Mouse (Mus musculus): ENCODE measurements around the gene Luc7l3. TPM values are rescaled to one million over a fixed set of nuclear protein-coding genes. Genes with fewer than 3 reads are reported as not detected.

The Luc7l3 gene
- total and polyA plus RNA-seq, 3 experiments = 38.7 to 260 (median 238) TPM

- H3K36me3 ChIP-seq (replicated peaks) = no peaks in the 10 kb centered on the region
- H3K27me3 ChIP-seq (ENCODE audit: insufficient read depth, low read length) = peaks cover 69% of the 10 kb centered on the region
- peaks cover 8% of the 10 kb centered on the region for H3K4me1 ChIP-seq (ENCODE audit: insufficient read depth, low read depth, low read length)
- no peaks in the 10 kb centered on the region for H3K9me3 ChIP-seq (replicated peaks)
- no peak overlapping the region for H3K4me3 ChIP-seq (ENCODE audit: low read depth, low read length)
- TF ChIP-seq GATA2 (IDR thresholded peaks at IDR 0.05; ENCODE audit: borderline replicate concordance, low read depth, low read length) (no peak), TAL1 (conservative IDR thresholded peaks at IDR 0.05; ENCODE audit: low read depth, low read length) (no peak), CTCF (IDR thresholded peaks at IDR 0.05; ENCODE audit: low read depth, low read length) (no peak), GATA1 (IDR thresholded peaks at IDR 0.05; ENCODE audit: borderline replicate concordance, low read length) (no peak), POLR2AphosphoS5 (IDR thresholded peaks at IDR 0.05; ENCODE audit: insufficient replicate concordance, low read depth, low read length) (no peak)
- ATAC-seq (ENCODE audit: extremely low read depth, insufficient number of reproducible peaks, low FRiP score, poor library complexity, severe bottlenecking) (no peak), DNase-seq (ENCODE audit: low spot score) (no peak)
Measured at GRCm38 (mm10) chr11:94246789-94247061, 75.1 kb downstream of the Luc7l3 start.

GRCm38 (mm10) chr11:94245955-94246788 is 75.6 kb downstream of the Luc7l3 start, which contains the start of gene Wfikkn2:
TSS of gene Wfikkn2 (minus strand) at chr11:94246005.
- Histone ChIP-seq H3K36me3 (replicated peaks) (no peaks in the 10 kb centered on the region), H3K9me3 (replicated peaks) (no peaks in the 10 kb centered on the region), H3K4me1 (ENCODE audit: insufficient read depth, low read depth, low read length) (peaks cover 8% of the 10 kb centered on the region), H3K4me3 (ENCODE audit: low read depth, low read length) (no peak within 1 kb of the TSS), H3K27me3 (ENCODE audit: insufficient read depth, low read length) (peaks cover 70% of the 10 kb centered on the region)
- TF ChIP-seq CTCF (IDR thresholded peaks at IDR 0.05; ENCODE audit: low read depth, low read length) (no peak), GATA1 (IDR thresholded peaks at IDR 0.05; ENCODE audit: borderline replicate concordance, low read length) (no peak), TAL1 (conservative IDR thresholded peaks at IDR 0.05; ENCODE audit: low read depth, low read length) (no peak), GATA2 (IDR thresholded peaks at IDR 0.05; ENCODE audit: borderline replicate concordance, low read depth, low read length) (no peak)
- DNase-seq (ENCODE audit: low spot score) (no peak), ATAC-seq (ENCODE audit: extremely low read depth, insufficient number of reproducible peaks, low FRiP score, poor library complexity, severe bottlenecking) (no peak)

GRCm38 (mm10) chr11:94244385-94244784 is 77.4 kb downstream of the Luc7l3 start:
- H3K9me3 ChIP-seq (replicated peaks) = no peaks in the 10 kb centered on the region
- ATAC-seq (ENCODE audit: extremely low read depth, insufficient number of reproducible peaks, low FRiP score, poor library complexity, severe bottlenecking) (no peak), DNase-seq (ENCODE audit: low spot score) (no peak)
- H3K4me1 ChIP-seq (ENCODE audit: insufficient read depth, low read depth, low read length) = peaks cover 17% of the 10 kb centered on the region
- H3K36me3 ChIP-seq (replicated peaks) = no peaks in the 10 kb centered on the region
- TF ChIP-seq TAL1 (conservative IDR thresholded peaks at IDR 0.05; ENCODE audit: low read depth, low read length) = no peak
- no peak for TF ChIP-seq GATA2 (IDR thresholded peaks at IDR 0.05; ENCODE audit: borderline replicate concordance, low read depth, low read length)
- TF ChIP-seq CTCF (IDR thresholded peaks at IDR 0.05; ENCODE audit: low read depth, low read length) = no peak
- TF ChIP-seq GATA1 (IDR thresholded peaks at IDR 0.05; ENCODE audit: borderline replicate concordance, low read length) = no peak
- no peak for TF ChIP-seq POLR2AphosphoS5 (IDR thresholded peaks at IDR 0.05; ENCODE audit: insufficient replicate concordance, low read depth, low read length)
- no peak overlapping the region for H3K4me3 ChIP-seq (ENCODE audit: low read depth, low read length)
- H3K27me3 ChIP-seq (ENCODE audit: insufficient read depth, low read length) = peaks cover 81% of the 10 kb centered on the region

GRCm38 (mm10) chr11:94243422-94244180 is 78.2 kb downstream of the Luc7l3 start:
- no peak for DNase-seq (ENCODE audit: low spot score)
- H3K27me3 ChIP-seq (ENCODE audit: insufficient read depth, low read length) = peaks cover 80% of the 10 kb centered on the region
- H3K4me1 ChIP-seq (ENCODE audit: insufficient read depth, low read depth, low read length) = peaks cover 17% of the 10 kb centered on the region
- no peak overlapping the region for H3K4me3 ChIP-seq (ENCODE audit: low read depth, low read length)
- no peaks in the 10 kb centered on the region for H3K9me3 ChIP-seq (replicated peaks)
- TF ChIP-seq CTCF (IDR thresholded peaks at IDR 0.05; ENCODE audit: low read depth, low read length) (no peak), TAL1 (conservative IDR thresholded peaks at IDR 0.05; ENCODE audit: low read depth, low read length) (no peak), POLR2AphosphoS5 (IDR thresholded peaks at IDR 0.05; ENCODE audit: insufficient replicate concordance, low read depth, low read length) (no peak)
- ATAC-seq (ENCODE audit: extremely low read depth, insufficient number of reproducible peaks, low FRiP score, poor library complexity, severe bottlenecking) = no peak
- no peaks in the 10 kb centered on the region for H3K36me3 ChIP-seq (replicated peaks)

- H3K4me3 ChIP-seq (ENCODE audit: low read depth, low read length) = no peak overlapping the region
- H3K9me3 ChIP-seq (replicated peaks) = no peaks in the 10 kb centered on the region
- H3K27me3 ChIP-seq (ENCODE audit: insufficient read depth, low read length) = peaks cover 82% of the 10 kb centered on the region
- no peak for TF ChIP-seq GATA1 (IDR thresholded peaks at IDR 0.05; ENCODE audit: borderline replicate concordance, low read length)
- TF ChIP-seq TAL1 (conservative IDR thresholded peaks at IDR 0.05; ENCODE audit: low read depth, low read length) = no peak
- no peak for TF ChIP-seq POLR2AphosphoS5 (IDR thresholded peaks at IDR 0.05; ENCODE audit: insufficient replicate concordance, low read depth, low read length)
- no peak for TF ChIP-seq CTCF (IDR thresholded peaks at IDR 0.05; ENCODE audit: low read depth, low read length)
- no peak for TF ChIP-seq GATA2 (IDR thresholded peaks at IDR 0.05; ENCODE audit: borderline replicate concordance, low read depth, low read length)
- peaks cover 17% of the 10 kb centered on the region for H3K4me1 ChIP-seq (ENCODE audit: insufficient read depth, low read depth, low read length)
- no peaks in the 10 kb centered on the region for H3K36me3 ChIP-seq (replicated peaks)
- DNase-seq (ENCODE audit: low spot score) (no peak), ATAC-seq (ENCODE audit: extremely low read depth, insufficient number of reproducible peaks, low FRiP score, poor library complexity, severe bottlenecking) (no peak)
Measured at GRCm38 (mm10) chr11:94242760-94243421, 78.9 kb downstream of the Luc7l3 start.

- ATAC-seq (ENCODE audit: extremely low read depth, insufficient number of reproducible peaks, low FRiP score, poor library complexity, severe bottlenecking) (no peak), DNase-seq (ENCODE audit: low spot score) (no peak)
- H3K36me3 ChIP-seq (replicated peaks) = no peaks in the 10 kb centered on the region
- peaks cover 63% of the 10 kb centered on the region for H3K27me3 ChIP-seq (ENCODE audit: insufficient read depth, low read length)
- H3K4me3 ChIP-seq (ENCODE audit: low read depth, low read length) = no peak overlapping the region
- no peak for TF ChIP-seq GATA2 (IDR thresholded peaks at IDR 0.05; ENCODE audit: borderline replicate concordance, low read depth, low read length)
- TF ChIP-seq CTCF (IDR thresholded peaks at IDR 0.05; ENCODE audit: low read depth, low read length) = no peak
- TF ChIP-seq POLR2AphosphoS5 (IDR thresholded peaks at IDR 0.05; ENCODE audit: insufficient replicate concordance, low read depth, low read length) = no peak
- no peak for TF ChIP-seq TAL1 (conservative IDR thresholded peaks at IDR 0.05; ENCODE audit: low read depth, low read length)
- no peak for TF ChIP-seq GATA1 (IDR thresholded peaks at IDR 0.05; ENCODE audit: borderline replicate concordance, low read length)
- H3K4me1 ChIP-seq (ENCODE audit: insufficient read depth, low read depth, low read length) = peaks cover 19% of the 10 kb centered on the region
- H3K9me3 ChIP-seq (replicated peaks) = no peaks in the 10 kb centered on the region
Measured at GRCm38 (mm10) chr11:94239706-94240105, 82.1 kb downstream of the Luc7l3 start.

All from G1E (cell line).